Mouse (Mus musculus): ENCODE results near the gene Gm17555.
"Not testable (repeated sequence)": the region's sequence is repeated elsewhere in the genome, so short reads cannot be mapped to it uniquely, and the experiment has no call there.

The Gm17555 gene

GRCm38 (mm10) chr2:126214800-126215199 lies at the start of gene Gm17555:
Gm17555 (plus strand) TSS chr2:126215100.
- not testable (repeated sequence) for DNase-seq

- DNase-seq, result no peak
Measured at GRCm38 (mm10) chr2:126165277-126166018, 49.5 kb upstream of the Gm17555 start.

GRCm38 (mm10) chr2:126166335-126166734 lies 48.6 kb upstream of the Gm17555 start:
- no peak for DNase-seq

GRCm38 (mm10) chr2:126166848-126167617 lies 47.9 kb upstream of the Gm17555 start:
- DNase-seq, result no peak

GRCm38 (mm10) chr2:126171427-126171826 lies 43.5 kb upstream of the Gm17555 start:
- no peak for DNase-seq

GRCm38 (mm10) chr2:126191306-126191705 lies 23.6 kb upstream of the Gm17555 start:
- DNase-seq, result no peak

GRCm38 (mm10) chr2:126192129-126192528 lies 22.8 kb upstream of the Gm17555 start:
- no peak for DNase-seq

GRCm38 (mm10) chr2:126195631-126196356 lies 19.1 kb upstream of the Gm17555 start:
- no peak for DNase-seq

- no peak for DNase-seq
Measured at GRCm38 (mm10) chr2:126198971-126199370, 15.9 kb upstream of the Gm17555 start.

- no peak for DNase-seq
Measured at GRCm38 (mm10) chr2:126211011-126211680, 3.8 kb upstream of the Gm17555 start.

- DNase-seq, result no peak
Measured at GRCm38 (mm10) chr2:126227581-126227980, 12.7 kb downstream of the Gm17555 start.

- no peak for DNase-seq
Measured at GRCm38 (mm10) chr2:126231731-126232130, 16.8 kb downstream of the Gm17555 start.

GRCm38 (mm10) chr2:126236905-126237304 lies 22.0 kb downstream of the Gm17555 start:
- no peak for DNase-seq

GRCm38 (mm10) chr2:126245446-126245845 lies 30.5 kb downstream of the Gm17555 start:
- peak; percentile 26 for DNase-seq

- no peak for DNase-seq
Measured at GRCm38 (mm10) chr2:126248536-126248935, 33.6 kb downstream of the Gm17555 start.

GRCm38 (mm10) chr2:126252211-126252610 lies 37.3 kb downstream of the Gm17555 start:
- DNase-seq, result no peak
